Mouse (Mus musculus) intestine, embryonic 14.5 days (tissue): Measurements from ENCODE around the gene Igsf11. TPM values are rescaled to one million over a fixed set of nuclear protein-coding genes. Genes with fewer than 3 reads are reported as not detected.

Experiments
- ATAC-seq: fragments of 200-750 bp; cut with Nextera tagmentation; replicated peaks from 2 replicates; pipeline ENCODE4 v1.8.0; 2017; ENCODE audit warnings: low read depth, moderate number of reproducible peaks, moderate TSS enrichment, moderate library complexity; ENCODE audit not compliant: low FRiP score, low TSS enrichment
- DNase-seq: peaks from one replicate; pipeline ENCODE4 v3.0.0-alpha.2; 2018; ENCODE audit warnings: low spot score
- H3K27ac ChIP-seq: fragments of 300-500 bp; sonication (generic); 2 replicates; pipeline ENCODE4 v1.5.1; 2014; ENCODE audit warnings: low read depth, mild to moderate bottlenecking, control low read depth
- H3K27me3 ChIP-seq: fragments of 300-500 bp; sonication (generic); replicated peaks from 2 replicates; pipeline ENCODE4 v1.6.1; 2014; ENCODE audit warnings: low read length, control low read depth; ENCODE audit not compliant: control insufficient read depth, insufficient read depth
- H3K36me3 ChIP-seq: fragments of 300-500 bp; sonication (generic); 2 replicates; pipeline ENCODE4 v1.6.1; 2014; ENCODE audit warnings: low read length, control low read depth; ENCODE audit not compliant: control insufficient read depth, insufficient read depth
- H3K4me1 ChIP-seq: fragments of 300-500 bp; sonication (generic); replicated peaks from 2 replicates; pipeline ENCODE4 v1.6.1; 2014; ENCODE audit warnings: low read length, control low read depth, mixed read lengths; ENCODE audit not compliant: control insufficient read depth, insufficient read depth
- H3K4me2 ChIP-seq: fragments of 300-500 bp; sonication (generic); 2 replicates; pipeline ENCODE4 v1.6.1; 2014; ENCODE audit warnings: low read length
- H3K4me3 ChIP-seq: fragments of 300-500 bp; sonication (generic); 2 replicates; pipeline ENCODE4 v1.5.1; 2014; ENCODE audit warnings: low read depth, low read length, control low read depth, mixed read lengths
- H3K9ac ChIP-seq: fragments of 300-500 bp; sonication (generic); 2 replicates; pipeline ENCODE4 v1.6.1; 2014; ENCODE audit warnings: mild to moderate bottlenecking, low read length
- H3K9me3 ChIP-seq: fragments of 300-500 bp; sonication (generic); 2 replicates; pipeline ENCODE4 v1.6.1; 2016; ENCODE audit warnings: low read length, control low read depth; ENCODE audit not compliant: control insufficient read depth
- WGBS: fragments of 180-500 bp; shearing (Covaris S2); extraction: QIAGEN DNeasy Blood & Tissue Kit; methylation state at CpG from one replicate; pipeline ENCODE4 v1.1.7; 2014; 5-methylcytosine and 5-hydroxymethylcytosine counted together
- polyA plus RNA-seq: library from polyadenylated mRNA; unstranded; fragments of >200 nt; fragmentation: Nextera tagmentation; extraction: Ambion mirVana; gene quantifications from 2 replicates; pipeline ENCODE4 v1.2.1, GENCODE M21; 2014

The Igsf11 gene
- polyA plus RNA-seq, 1 experiment from 2014 or later: 1.6 TPM

DNA sequence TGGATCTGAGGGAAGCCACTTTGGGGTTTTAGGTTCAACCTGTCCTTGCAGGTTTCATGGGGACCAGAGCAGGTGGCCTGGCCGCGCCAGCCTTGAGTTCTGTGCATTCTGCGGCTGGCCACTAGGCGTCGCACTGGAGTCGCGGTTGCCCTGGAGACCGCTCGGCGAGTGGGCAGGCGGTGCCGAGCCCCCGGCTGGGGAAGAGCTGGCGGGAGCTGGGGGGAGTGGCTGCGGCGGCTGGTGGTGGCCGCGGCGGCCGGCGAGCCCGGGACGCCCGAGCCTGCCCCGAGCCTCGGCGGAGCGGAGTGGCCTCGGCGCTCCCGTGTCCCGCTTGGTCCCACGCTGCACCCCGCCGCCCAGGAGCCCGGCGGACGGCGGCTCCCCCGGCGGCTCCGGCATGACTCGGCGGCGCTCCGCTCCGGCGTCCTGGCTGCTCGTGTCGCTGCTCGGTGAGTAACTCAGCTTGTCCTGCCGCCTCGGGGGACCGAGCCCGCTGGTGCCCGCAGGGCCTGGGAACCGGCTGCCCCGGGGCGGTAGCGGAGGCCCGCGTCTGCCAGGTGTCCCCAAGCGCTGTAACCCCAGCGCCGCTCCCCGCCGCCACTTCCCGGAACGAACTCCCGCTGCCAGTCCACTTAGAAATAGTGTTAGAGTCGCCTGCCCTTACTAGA lies 9.8 kb downstream of the Igsf11 start:
- WGBS: under 1% methylated on average over 65 of the region's 71 CpGs
- no peaks in the 10 kb centered on the region for H3K36me3 ChIP-seq
- H3K9me3 ChIP-seq: no peaks in the 10 kb centered on the region
- H3K9ac ChIP-seq: peak overlapping the region; percentile 53
- peaks cover 31% of the 10 kb centered on the region for H3K27me3 ChIP-seq
- ATAC-seq (peak; percentile 97), DNase-seq (peak; percentile 98)
- H3K4me2 ChIP-seq: peak overlapping the region; percentile 91
- no peak overlapping the region for H3K27ac ChIP-seq
- peak overlapping the region; percentile 59 for H3K4me3 ChIP-seq
- H3K4me1 ChIP-seq: peaks cover 3% of the 10 kb centered on the region; the same call in 1 of the 2 replicates

DNA sequence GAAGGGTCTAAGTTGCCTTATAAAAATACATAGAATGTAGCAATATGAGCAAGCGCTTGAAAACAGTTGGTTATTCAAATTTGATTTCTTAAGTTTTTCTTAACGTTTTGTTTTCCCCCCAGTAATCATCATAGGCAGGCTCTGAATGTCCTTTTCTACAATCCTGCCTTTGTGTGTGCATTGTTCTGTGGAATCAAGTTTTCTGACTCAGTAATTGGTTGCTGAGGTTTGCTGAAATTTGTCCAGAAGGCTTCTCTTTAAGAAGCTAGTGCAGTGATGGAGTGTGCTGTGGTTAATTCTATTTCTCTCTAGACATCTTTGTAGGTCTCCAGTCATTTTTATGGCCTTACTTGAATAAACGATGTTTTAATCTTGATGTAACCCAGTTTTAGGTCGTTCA lies 10.5 kb downstream of the Igsf11 start:
- H3K27me3 ChIP-seq: peaks cover 31% of the 10 kb centered on the region
- 17% methylated on average over 4 of the region's 4 CpGs for WGBS
- H3K9me3 ChIP-seq: no peaks in the 10 kb centered on the region
- ATAC-seq (no peak), DNase-seq (no peak)
- peak overlapping the region; percentile 53; the same call in 1 of the 2 replicates for H3K9ac ChIP-seq
- H3K4me2 ChIP-seq: peak overlapping the region; percentile 91
- H3K4me3 ChIP-seq: peak overlapping the region; percentile 59
- H3K36me3 ChIP-seq: no peaks in the 10 kb centered on the region
- H3K27ac ChIP-seq: no peak overlapping the region
- H3K4me1 ChIP-seq: no peaks in the 10 kb centered on the region

DNA sequence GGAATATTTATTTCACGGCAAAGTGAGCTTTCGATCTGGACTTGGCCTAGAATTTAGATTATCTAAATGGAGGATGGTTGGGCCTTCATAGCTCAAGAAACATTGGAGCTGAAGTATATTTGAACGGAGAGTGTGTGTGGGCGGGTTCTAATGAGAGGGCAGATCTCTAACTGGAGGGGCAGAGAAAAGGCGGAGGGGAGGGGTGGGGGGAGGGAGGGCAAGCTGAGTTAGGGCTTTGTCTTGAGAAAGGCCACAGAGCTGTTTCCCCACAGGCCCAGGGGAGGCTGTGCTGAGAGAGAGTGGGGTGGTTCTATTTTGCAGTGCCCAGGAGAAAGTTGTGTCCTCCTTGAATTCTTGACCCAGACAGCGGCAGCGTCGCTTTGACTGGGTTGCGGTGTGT lies 11.7 kb downstream of the Igsf11 start:
- Histone ChIP-seq H3K4me3 (no peak overlapping the region), H3K36me3 (no peaks in the 10 kb centered on the region), H3K9ac (no peak overlapping the region), H3K4me2 (no peak overlapping the region), H3K9me3 (no peaks in the 10 kb centered on the region), H3K27me3 (peaks cover 31% of the 10 kb centered on the region), H3K27ac (no peak overlapping the region), H3K4me1 (no peaks in the 10 kb centered on the region)
- 78% methylated on average over 9 of the region's 9 CpGs for WGBS
- DNase-seq (peak; percentile 44), ATAC-seq (no peak)

DNA sequence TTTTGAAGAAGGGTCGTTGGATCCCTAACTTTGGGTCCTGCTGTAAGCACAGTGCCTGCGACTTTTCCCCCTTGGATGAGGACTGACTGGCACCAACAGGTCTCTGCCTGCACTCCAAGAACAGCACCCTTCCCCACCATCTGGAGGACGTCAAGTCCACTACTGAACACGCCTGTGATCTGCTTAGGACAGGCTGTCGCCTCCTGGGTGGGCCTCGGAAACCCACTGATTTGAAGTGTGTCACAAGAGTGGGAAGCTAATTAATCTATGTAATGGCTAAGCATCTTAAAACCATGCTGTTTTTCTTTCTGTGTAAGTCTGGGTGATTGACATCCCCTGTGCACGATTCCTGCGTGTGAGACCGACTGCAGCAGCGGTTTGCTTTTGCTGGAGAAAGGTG lies 13.4 kb downstream of the Igsf11 start:
- Histone ChIP-seq H3K27ac (no peak overlapping the region), H3K36me3 (no peaks in the 10 kb centered on the region), H3K9ac (no peak overlapping the region), H3K4me2 (no peak overlapping the region), H3K9me3 (no peaks in the 10 kb centered on the region), H3K27me3 (peaks cover 31% of the 10 kb centered on the region), H3K4me1 (no peaks in the 10 kb centered on the region), H3K4me3 (no peak overlapping the region)
- 57% methylated on average over 10 of the region's 10 CpGs for WGBS
- ATAC-seq (no peak), DNase-seq (no peak)

DNA sequence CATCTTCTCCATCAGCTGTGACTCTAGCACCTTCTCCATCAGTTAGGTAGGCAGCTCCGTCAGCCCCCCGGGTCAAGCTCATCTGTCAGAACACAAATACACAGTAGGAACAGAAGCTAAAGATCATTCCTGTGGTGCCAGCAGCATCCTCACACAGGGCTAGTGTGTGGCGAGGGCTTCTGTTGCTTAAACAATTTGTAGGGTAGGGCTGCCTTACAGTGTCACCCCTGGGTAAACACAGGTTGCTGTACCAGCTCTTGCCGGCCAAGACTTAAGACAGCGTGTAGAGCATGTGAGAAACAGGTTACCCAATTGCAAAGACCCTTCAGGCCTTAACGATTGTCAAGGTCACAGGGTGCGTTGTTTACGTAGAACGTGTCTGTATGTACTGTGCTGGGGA lies 15.8 kb downstream of the Igsf11 start:
- no peak overlapping the region for H3K9ac ChIP-seq
- H3K4me3 ChIP-seq: no peak overlapping the region
- H3K27ac ChIP-seq: no peak overlapping the region
- H3K36me3 ChIP-seq: no peaks in the 10 kb centered on the region
- WGBS: 50% methylated on average over 9 of the region's 9 CpGs
- no peak overlapping the region for H3K4me2 ChIP-seq
- no peaks in the 10 kb centered on the region for H3K4me1 ChIP-seq
- no peaks in the 10 kb centered on the region for H3K9me3 ChIP-seq
- peaks cover 22% of the 10 kb centered on the region for H3K27me3 ChIP-seq
- DNase-seq: peak; percentile 51
- ATAC-seq: no peak

DNA sequence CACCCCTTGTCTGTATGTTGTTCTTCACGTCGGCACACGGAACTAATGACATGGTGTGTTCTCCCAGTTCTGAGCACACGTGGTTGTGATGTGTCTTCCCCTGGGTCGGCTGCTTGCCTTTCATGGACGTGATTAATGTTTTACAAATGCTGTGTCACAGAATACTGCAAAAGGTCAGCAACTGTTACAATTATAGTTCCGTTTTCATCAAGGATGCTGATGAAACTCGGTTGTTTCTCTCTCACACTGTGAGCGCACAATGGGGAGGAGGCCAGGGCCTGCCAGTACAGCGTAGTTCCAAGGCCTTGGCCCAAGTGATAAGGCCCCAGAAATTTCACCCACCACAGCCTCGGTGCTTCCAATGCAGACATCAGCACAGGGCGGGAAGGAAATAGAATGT lies 17.0 kb downstream of the Igsf11 start:
- WGBS: 58% methylated on average over 12 of the region's 12 CpGs
- Histone ChIP-seq H3K4me3 (no peak overlapping the region), H3K36me3 (no peaks in the 10 kb centered on the region), H3K4me1 (no peaks in the 10 kb centered on the region), H3K4me2 (no peak overlapping the region), H3K27ac (no peak overlapping the region), H3K9ac (no peak overlapping the region), H3K9me3 (no peaks in the 10 kb centered on the region), H3K27me3 (peaks cover 11% of the 10 kb centered on the region)
- DNase-seq (peak; percentile 45), ATAC-seq (no peak)

DNA sequence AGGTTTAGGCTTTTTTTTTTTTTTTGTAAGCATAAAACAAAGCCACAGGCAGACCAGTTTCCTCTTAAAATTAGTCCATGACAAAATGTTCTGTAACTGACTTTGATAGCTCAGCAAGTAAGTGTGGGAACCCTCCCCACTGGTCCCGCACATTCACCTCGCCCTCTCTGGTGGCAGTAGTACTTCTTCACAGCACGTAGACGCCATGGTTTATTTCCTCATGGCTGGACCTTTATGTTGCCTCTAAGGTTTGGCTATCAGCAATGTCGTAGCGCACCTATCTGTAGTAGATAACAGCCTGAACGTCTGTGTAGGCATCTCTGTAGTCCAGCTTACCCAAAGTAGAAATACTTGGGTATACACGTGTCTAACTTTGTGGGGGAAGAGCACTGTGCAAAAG lies 17.6 kb downstream of the Igsf11 start:
- no peak overlapping the region for H3K27ac ChIP-seq
- peaks cover 6% of the 10 kb centered on the region; the same call in 1 of the 2 replicates for H3K27me3 ChIP-seq
- DNase-seq (peak; percentile 47), ATAC-seq (no peak)
- no peaks in the 10 kb centered on the region for H3K9me3 ChIP-seq
- no peaks in the 10 kb centered on the region for H3K4me1 ChIP-seq
- H3K4me2 ChIP-seq: no peak overlapping the region
- no peaks in the 10 kb centered on the region for H3K36me3 ChIP-seq
- no peak overlapping the region for H3K4me3 ChIP-seq
- WGBS: 68% methylated on average over 8 of the region's 8 CpGs
- no peak overlapping the region for H3K9ac ChIP-seq

DNA sequence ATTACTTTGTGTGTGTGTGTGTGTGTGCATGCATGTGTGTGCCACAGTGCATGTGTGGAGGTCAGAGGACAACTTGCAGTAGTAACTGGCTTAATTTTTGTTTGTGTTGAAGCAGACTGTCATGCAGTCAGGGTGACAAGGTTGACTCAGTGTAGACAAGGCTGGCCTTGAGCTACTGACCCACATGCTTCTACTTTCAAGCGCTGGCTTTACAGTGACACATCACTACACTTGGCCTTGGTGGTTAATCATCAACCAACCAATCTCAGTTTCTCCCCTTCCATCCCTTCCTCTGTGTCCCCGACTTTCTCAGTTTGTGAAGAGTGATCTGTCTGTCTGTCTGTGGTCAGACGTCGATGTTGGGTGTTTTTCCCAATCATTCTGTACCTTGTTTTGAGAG lies 23.0 kb downstream of the Igsf11 start:
- H3K9ac ChIP-seq: no peak overlapping the region
- 74% methylated on average over 4 of the region's 4 CpGs for WGBS
- DNase-seq: peak; percentile 45
- ATAC-seq: 0 out of 2 replicates have a peak, but pooled peaks have one; percentile 71
- H3K27me3 ChIP-seq: no peaks in the 10 kb centered on the region
- no peaks in the 10 kb centered on the region for H3K36me3 ChIP-seq
- no peaks in the 10 kb centered on the region for H3K4me1 ChIP-seq
- no peaks in the 10 kb centered on the region for H3K9me3 ChIP-seq
- no peak overlapping the region for H3K4me2 ChIP-seq
- no peak overlapping the region for H3K27ac ChIP-seq
- H3K4me3 ChIP-seq: no peak overlapping the region
